Comparison of ENCODE assay signal across 12 mouse cellular contexts in the genomic region with DNA sequence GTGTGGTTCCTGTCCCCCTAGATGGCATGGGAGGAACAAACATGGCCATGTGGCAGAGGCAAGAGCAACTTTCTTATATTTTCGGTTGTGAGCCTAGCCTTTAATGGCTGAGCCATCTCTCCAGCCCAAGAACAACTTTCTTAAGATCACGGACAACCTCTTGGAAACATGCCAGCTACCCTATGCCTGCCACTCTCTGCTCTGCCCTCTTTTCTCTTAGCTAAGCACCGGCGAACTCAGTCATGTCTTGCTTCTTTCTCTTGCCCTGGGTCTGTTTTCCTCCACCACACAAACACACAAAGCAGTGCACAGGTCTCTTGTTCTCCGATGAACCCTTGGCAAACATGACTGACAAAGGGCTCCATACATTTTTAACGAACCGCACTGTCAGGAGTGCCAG.
"Had no signal": no experiment of that assay in that cellular context is flagged by ENCODE, and none has a peak within 500 bp of the region (broad histone marks: within the 10 kb centered on the region; RNA-seq: fewer than 3 reads in every experiment).

No protein-coding gene starts in this region.

- H3K9me3 ChIP-seq: limb, embryonic 12.5 days; liver, embryonic 13.5 days; midbrain, embryonic 15.5 days; neural tube, embryonic 12.5 days had no signal

- H3K27ac ChIP-seq: limb, embryonic 12.5 days; liver, embryonic 13.5 days; midbrain, embryonic 15.5 days; neural tube, embryonic 12.5 days had no signal

- H3K4me2 ChIP-seq: limb, embryonic 12.5 days; liver, embryonic 13.5 days; neural tube, embryonic 12.5 days had no signal

- DNase-seq: kidney, adult 18-20 months; kidney, postnatal 25 days; layer of hippocampus, postnatal 36 days; liver; liver, embryonic 13.5 days; liver, postnatal 0 days; retina, postnatal 1 day; right cerebral cortex, postnatal 25 days; thymus, postnatal 4 days had no signal

- H3K9ac ChIP-seq: limb, embryonic 12.5 days; liver, embryonic 13.5 days; liver, postnatal 0 days; midbrain, embryonic 15.5 days; neural tube, embryonic 12.5 days had no signal

- H3K4me3 ChIP-seq: limb, embryonic 12.5 days; liver, embryonic 13.5 days; midbrain, embryonic 15.5 days; neural tube, embryonic 12.5 days had no signal

- ATAC-seq: liver, postnatal 0 days; midbrain, embryonic 15.5 days had no signal

- H3K27me3 ChIP-seq: limb, embryonic 12.5 days; midbrain, embryonic 15.5 days; neural tube, embryonic 12.5 days had no signal
